Mouse (Mus musculus) lung, postnatal 4 days (tissue): ENCODE measurements around the gene Pygo1.

Source experiments
- DNase-seq, 2 experiments: peaks; one replicate each; pipeline ENCODE4 v3.0.0; 2021

Pygo1 gene

DNA sequence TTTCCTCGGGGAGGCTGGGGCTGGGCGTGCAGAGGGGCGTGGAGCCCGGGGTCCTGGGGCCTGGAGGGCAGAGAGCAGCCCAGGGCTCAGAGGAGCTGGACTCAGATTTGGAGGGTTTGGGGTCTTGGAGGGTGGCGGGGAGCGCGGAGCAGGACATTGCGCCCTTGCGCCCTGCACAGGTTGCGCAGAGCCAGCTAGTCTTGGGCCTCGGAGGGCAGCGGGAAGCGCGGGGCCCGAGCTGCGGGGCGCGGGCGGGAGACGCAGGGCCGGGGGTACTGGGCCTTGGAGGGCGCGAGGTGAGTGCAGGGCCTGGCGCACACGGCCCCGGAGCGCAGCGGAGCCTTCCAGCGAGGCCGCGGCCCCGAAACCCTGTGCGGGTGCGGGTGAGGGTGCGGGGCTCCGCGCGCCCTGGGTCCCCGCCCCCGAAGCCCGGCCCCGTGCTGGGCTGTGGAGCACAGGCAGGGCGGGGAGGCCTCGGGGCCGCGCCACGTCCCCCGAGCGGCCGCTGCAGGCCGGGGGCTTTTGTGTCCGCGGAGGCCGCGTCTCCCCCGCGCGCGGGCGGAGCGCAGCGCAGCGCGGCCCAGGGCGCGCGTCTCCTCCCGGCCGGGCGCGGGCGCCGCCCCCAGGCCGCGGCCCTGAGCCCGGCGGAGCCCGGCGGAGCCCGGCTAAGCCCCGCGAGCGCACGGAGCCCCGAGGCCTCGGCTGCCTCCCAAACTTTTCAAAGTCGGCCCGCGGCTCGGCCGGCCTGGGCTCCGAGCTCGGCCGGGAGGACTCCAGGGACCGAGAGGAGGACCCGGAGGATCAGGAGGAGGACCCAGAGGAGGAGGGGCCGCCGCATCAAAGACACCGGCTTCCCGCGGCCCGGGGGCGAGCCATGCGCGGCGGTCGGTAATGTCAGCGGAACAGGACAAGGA is at the start of gene Pygo1:
Pygo1 (plus strand) TSS at position 625 of the 914 bp plus-strand sequence.
- DNase-seq = peak; percentile 64 to 76

DNA sequence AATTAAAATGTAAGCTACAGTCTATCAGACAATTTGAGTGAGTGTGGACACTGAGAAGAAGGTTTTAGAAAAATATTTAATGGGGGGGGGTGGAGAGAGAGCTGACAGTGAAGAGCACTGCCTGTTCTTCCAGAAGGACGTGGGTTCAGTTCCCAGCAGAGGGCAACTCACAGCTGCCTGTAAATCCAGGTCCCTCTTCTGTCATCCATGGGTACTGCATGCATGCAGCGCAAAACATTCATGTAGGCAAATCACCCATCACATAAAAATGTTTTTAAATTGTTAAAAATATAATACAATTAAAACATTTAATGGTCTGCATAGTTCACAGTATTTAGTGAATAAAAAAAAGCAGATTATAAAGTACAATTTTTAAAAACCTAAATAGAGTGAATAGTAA is 49.6 kb upstream of the Pygo1 start:
- DNase-seq = no peak

DNA sequence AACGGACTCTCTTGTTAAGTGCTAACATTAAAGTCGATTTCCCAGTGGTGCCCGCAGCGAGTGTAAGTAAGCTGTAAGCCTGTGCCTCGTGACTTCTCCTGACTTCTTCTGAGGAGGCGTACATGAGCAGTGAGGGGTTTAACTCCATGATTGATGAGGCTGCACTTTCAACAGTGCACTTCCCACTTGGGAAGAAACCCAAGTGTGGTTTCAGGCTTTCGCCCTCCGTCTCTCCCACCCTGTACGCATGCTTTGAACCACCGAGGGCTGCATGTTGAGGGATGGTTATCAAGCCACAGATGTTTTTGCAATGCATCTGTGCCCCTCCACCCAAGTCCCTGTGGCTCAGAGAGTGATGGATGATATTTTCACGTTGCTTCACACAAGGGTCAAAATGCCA is 47.5 kb upstream of the Pygo1 start:
- no peak for DNase-seq

DNA sequence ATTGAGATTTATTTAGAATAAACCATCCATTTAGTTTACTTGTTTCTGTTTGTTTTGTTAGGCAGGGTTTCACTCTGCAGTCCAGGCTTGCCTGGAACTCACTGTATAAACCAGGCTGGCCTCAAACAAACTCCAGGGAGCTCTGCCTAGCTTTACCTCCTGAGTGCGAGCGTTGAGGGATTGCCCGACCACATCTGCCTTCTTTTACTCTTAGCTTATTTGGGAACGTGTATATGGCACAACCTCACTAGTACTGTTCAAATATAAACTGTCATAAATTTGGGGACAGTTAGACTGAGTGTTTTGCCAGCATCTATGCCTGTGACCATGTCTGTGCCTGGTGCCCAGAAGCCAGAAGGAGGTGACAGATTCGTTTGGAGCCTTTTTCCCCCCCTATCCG is 46.8 kb upstream of the Pygo1 start:
- no peak for DNase-seq

DNA sequence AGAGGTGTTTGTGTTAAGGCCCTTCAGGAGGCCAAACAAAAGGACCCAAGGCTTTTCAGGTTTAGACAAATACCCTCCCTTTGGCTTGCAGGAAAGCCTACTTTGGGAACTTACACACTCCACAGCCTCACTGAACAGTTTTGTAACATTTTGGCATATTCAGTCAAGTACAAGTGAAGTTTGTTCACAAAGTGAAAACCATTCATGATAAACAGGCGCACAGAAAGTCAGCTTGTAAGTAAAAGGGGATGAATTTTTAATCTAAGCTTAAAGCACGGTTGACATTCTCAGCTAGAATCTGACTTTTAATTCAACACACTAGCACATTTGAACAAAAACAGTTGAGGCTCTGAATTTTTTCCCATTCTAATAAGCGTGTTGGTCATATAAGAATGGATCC is 45.8 kb upstream of the Pygo1 start:
- DNase-seq = no peak

DNA sequence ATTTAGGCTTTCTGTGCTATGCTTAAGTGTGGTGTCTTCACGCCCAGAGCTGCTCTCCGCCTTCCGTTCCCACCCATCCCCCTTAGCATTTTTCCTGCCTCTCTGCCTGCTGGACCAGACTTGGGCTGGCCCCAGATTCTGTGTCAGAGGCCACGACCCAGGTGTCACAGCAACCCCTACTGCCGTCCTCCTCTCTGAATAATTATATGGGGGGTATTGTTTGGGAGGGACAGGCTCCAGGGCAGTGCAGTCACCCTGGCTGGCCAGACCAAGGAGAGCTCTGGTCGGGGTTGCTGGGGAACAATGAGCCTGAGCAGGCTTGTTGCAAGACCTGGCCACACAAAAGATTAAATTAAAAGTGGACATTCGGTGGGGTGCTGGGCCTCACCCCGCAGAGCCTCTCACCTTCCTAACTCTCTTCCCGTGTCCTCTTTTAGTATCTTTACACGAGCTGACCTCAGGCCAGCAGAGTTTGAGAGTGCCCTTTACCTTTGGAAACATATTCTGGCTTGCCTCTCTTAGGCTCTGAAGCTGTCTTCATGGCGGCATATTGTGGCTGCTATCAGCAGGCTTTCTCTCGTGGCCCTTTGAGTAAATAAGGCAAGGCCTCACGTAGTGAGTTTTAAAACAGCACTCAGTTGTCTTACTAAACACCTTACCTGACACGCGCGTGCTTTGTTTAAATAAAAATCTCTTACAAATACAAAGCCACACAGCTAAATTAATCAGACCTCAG is 45.1 kb upstream of the Pygo1 start:
- DNase-seq = no peak

DNA sequence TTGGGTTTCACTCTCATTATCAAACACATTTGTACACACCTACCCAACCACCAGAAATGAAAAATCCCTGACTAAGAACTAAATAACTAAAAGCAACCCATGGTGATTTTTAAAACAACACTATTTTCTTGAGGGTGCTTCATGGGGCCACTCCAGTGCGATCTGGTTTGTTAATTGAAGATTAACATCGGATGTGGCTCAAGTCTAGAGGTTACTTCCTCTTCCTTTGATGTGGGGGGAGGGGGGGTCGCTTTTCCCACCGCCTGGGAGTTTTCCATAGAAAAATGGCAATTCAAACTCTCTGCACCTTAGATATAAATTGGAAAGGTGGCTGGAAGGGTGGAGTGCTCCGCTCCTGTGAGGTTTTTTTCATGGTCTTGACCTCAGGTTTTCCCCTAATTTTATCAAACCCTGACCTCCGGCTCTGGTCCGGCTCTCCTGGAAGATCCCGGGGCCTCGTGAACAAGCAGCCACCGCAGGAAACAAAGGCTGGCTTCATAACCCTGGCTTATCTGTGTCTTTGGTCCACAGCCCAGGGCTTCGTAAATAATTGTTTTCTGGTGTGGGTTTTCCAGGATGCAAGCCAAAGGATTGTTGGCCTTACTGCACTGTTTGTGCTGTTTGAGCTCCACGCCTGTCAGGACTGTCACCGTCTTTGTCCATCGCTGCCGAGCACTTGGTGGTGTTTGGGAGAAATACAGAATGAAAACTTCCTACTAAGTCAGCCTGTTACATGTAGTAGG is 44.2 kb upstream of the Pygo1 start:
- peak; percentile 54 to 56 for DNase-seq

DNA sequence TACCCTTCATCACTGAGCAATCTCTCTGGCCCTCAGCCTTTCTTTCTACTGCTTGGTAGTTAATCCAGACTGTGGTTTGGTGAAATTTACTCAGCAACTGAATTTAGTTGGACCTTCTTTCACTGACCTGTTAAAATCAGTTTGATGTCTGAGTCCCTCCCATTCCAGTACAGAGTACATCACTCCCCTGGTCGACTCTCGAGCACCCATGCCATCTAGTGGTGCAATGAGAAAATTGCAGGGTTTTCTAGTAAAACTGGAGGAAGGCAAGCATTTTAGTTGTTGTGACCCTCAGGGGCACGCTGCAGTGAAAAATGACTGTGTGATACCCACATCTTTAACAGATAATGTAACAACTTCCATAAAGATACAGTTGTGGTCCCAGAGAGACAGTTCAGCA is 41.5 kb upstream of the Pygo1 start:
- DNase-seq = peak in 1 of 2 experiments; percentile 58

DNA sequence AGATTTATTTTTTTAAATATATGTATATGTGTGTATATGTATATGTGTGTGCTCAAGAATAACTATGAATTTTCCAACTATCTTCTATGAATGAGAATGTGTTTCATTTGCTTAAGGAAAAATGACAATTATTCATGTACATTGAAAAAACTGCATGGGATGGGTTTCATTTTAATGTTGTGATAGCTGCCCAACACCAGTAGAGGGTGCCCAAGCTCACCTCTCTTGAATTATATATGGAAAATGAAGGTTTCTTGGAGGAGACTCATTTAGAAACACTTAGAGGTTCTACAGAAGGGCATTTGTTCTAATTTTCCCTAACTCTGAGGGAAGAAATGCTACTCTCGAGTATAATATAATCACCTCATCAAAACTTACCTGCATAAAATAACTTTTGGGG is 35.7 kb upstream of the Pygo1 start:
- no peak for DNase-seq

DNA sequence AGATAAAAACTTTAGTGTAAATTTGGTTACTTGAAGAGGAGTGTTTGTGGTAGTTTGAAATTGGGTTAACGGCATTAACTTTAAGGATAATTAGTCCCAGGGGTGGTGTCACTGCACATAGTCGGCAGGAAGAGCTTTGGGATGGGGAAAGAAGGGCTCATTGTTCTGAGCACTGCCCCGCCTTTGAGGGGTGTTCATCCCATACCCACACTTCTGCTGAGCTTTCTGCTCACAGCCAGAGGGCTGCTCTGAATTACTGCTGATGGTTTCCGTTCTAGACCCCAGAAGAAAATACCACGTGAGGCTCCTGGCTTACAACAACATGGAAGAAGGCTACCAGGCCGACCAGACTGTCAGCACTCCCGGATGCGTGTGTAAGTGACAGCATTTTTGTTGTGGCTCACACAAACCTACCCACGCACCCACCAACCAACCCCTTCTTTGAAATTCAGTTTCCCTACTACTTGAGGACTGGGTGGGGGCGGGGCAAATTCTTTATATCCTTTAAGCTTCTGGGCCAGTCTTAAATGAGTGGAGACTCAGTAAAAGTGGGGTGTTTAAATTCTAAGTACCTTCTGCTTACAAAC is 34.9 kb upstream of the Pygo1 start:
- no peak for DNase-seq

DNA sequence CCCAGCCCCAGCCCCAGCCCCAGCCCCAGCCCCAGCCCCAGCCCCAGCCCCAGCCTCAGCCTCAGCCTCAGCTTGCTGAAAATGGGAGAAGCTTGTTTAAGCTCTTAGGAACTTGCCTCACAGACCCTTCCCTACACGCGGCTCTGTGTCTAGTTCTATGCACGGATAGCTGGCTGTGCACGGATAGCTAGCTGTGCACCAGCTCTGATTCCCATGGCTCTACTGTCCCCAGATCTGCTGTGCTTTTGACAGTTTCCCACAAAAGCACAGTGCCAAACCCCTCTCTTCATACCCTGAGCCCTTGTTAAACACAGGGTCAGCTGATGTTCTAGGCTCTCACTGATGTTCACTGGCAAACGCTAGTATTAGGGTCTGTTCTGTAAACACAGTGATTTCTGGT is 32.7 kb upstream of the Pygo1 start:
- no peak for DNase-seq

DNA sequence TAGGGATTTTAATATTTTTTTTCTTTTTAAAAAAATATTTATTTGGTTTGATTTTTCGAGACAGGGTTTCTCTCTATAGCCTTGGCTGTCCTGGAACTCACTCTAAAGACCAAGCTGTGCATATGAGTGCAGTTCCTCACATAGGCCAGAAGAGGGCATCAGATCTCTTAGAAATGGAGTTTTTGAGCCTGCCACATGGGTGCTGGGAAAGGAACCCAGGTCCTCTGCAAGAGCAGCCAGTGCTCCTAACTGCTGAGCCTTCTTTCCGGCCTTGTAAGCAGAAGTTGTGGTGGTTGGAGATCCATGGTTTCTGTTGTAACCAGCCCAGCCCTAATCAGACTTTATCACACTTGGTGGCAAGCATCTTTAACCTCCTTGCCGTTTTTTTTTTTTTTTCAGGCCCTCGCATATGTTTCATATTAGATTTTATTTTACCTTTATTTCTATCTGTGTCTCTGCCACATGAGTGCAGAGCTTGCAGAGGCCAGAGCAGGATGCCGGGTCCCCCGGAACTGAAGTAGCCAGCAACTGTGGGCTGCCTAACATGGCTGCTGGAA is 30.6 kb upstream of the Pygo1 start:
- DNase-seq = no peak

DNA sequence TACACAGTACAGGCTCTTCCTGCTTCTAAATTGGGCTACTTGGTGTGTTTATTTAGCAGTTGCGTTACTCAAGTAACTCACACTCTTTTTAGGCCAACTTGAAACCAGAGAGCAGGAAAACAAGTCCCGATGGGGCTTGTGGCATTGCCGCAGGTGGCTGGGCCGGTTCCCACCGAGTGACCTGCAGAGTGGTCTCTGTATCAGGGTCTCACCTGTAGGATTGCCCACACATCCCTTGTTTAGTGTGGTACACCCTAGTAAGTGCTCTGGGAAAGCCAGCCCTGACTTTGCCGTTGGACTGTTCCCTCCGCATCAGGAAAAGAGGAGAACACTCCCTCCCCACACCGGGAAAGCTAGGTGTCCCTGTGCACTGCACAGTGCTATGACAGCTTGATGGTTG is 23.4 kb upstream of the Pygo1 start:
- no peak for DNase-seq

DNA sequence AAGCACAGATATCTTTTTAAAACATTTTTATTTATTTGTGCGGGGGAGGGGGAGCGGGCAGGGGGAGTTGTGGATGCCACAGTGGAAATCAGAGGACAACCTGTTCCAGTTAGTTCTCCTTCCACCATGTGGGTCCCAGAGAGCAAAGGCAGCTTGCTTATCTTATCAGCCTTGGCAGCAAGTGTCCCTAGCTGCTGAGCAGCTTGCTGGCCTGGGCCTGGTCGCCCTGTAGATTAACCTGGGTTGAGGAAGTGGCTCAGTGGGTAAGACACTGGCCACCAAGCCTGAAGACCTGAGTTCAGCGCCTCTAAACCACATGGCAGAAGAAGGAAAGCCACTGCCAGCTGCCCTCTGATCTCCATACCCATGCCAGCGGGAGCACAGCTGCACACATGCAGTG is 22.8 kb upstream of the Pygo1 start:
- DNase-seq = no peak

DNA sequence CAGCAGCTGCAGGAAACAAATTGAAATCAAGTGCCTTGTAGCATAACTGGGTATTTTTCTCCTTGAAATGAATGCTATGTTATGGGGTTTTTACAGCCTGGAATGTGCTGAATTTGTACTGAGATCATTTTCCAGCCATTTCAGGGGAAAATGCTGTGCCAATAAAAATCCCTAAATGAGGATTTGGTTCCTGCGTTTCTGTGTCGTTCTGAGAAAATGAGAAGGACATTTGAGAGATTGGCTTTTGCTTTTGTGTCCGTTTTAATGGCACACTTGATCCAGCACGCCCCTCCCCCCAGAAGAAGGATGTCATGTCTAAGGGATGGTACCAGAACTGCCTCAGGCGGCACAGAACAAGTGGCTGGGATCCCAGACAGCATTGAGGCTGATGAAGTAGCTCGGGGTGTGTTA is 18.7 kb upstream of the Pygo1 start:
- DNase-seq = peak in 1 of 2 experiments; percentile 45

DNA sequence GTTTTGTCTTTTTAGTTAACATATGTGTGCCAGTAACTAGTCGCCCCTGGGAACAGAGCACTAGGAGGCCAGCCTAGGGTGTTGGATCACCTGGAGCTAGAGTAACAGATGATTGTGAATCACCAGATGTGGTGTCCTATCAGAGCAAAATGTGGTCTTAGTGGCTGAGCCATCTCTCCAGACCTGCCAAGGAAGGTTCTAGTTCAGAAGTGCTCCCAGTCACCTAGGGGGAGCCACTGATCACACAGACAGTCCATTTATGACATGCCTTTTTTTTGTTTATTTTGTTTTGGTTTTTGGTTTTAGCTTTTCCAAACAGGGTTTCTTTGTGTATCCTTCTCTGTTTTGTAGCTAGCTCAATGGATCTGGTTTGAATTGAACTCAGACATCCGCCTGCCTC is 14.1 kb upstream of the Pygo1 start:
- no peak for DNase-seq

DNA sequence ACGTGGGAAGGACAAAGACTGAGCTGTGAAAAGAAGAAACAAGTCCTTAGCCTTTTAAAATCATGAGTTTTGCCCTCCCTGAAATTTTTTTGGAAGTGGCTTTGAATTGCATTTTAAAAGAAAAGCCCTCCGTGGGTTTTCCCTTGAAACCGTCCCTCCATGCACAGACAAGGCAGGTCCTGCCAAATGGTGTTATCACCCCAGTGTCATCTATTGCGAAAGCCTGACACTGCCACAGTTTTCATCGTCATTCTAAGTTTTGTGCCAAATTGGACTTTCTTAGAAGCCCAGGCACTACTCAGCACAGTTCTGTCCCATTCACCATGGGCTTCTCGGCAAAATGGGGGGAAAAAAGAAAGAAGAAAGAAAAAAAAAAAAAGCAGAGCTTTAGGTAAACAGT is 11.9 kb upstream of the Pygo1 start:
- DNase-seq = no peak

DNA sequence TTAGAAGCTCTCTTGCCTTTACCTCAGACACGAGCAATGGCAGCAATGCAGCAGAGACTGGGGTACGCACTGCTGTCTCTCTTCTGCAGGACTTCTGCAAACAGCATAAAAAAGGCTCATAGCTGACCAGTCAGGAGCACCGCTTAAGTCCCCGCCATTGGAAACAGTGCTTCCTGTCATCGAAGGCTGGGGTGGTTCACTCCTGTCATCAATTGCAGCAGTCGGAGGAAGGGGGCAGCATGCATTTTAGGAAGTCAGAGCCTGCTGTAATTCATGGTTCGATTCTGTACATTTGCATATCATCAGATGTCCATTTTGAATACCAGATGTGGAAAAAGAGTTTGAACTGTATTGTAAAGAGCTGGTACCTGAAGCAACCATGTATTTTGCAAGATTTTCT is 9.7 kb upstream of the Pygo1 start:
- DNase-seq = no peak

DNA sequence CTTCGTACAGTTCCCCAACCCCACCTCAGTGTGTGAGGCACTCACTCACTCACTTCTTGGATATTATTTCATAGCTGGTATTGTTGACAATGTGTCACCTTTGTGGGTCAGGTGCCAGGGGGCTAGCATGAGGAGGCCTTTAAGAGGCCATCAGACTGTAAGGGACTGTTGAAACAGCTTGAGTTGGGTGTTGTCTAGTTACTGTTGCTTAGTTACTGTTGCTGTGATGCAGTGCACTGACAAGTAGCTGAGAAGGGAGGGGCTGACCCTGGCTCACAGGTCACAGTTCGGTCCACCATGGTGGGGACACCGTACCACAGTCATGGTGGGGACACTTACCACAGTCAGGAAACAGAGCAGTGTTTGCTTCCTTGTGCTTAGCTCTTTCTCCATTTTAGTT is 2.4 kb upstream of the Pygo1 start:
- DNase-seq = no peak

DNA sequence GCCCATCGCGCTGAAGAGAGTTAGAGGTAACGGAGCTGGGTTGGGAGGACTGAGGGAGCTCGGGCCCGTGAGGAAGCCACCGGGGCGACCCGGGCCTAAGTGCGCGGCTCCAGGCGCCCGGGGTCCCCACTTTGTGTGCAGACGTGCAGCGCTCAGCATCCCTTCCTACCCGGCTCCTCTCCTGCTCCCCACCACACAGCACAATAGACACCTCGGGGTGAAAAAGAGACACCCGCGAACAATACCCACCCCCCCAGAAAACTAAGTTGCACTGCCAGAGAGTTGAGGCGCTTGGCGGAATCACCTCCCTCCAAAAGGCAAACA is 452 bp downstream of the Pygo1 start:
- no peak for DNase-seq

DNA sequence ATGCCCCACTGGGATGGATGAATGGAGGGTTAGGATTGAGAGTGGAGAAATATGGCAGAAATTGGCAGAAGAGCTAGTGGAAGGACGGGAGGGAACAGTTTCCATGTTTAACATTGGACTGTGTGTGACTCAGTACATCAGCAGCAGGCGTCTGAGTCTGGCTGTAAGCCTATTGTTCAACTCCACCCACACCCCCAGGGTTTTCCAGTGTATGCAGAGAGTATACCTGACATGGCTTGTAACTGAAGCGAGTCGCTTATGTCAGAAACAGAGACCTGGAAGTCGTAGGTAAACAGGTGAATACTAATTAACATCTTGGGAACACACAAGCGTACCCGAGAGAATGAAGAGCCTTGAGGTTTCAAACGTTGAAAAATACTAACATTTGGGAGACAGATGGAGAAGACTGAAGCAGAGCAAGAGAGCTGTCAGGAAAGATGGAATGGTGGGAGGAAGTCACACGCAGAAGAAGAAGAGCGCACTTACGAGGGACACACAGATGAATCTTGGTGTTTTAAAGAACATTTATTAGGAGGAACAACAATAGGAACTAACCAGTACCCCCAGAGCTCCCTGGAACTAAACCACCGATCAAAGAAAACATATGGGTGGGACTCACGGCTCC is 5.8 kb downstream of the Pygo1 start:
- no peak for DNase-seq

DNA sequence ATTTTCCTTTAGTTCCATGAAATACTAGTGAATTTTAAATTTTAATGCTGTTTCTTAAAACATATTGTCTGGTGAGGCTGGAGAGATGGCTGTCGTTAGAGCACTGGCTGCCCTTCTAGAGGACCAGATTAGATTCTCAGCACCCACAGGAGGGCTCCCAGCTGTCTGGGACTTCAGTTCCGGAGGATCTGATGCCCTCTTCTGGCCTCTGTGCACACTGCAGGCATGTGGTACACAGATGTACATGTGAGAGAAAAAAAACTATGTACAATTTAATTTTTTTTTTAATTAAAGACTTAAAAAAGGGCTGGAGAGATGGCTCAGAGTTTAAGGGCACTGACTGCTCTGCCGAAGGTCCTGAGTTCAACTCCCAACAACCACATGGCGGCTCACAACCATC is 9.9 kb downstream of the Pygo1 start:
- DNase-seq = no peak

DNA sequence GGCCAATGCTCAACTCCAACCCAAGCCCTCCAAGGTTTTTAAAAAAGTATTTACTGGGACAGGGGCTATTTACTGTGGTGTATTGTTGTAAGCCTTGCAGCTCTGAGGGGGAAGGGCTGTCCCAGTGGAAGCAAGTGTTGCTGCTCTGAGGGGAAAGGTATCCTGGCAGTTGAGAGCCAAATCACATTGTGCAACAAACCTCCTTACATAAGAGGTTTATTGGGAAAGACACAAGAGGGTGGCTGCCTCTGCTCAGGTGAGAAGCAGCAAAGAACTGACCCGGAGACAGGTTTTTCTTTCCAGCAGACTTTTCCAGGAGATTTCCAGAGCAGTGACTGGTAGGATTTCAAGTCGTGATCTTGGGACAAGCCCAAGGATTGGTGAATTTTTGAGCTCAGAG is 10.9 kb downstream of the Pygo1 start:
- peak; percentile 30 to 33 for DNase-seq
